In genomic region chr6:87669894-87670588, GRCm38 (mm10) we compare ENCODE assay signal across 8 mouse cellular contexts. TPM values are rescaled to one million over a fixed set of nuclear protein-coding genes. Genes with fewer than 3 reads are reported as not detected.
DNase-seq lines count a peak whose midpoint lies in the region; ATAC-seq and TF ChIP-seq lines count a peak whose summit lies in the region.

No protein-coding gene starts in this region.

- H3K4me1 ChIP-seq in liver, postnatal 0 days (ENCODE audit: insufficient read depth): peaks cover 13% of the 10 kb centered on the region
- peaks cover 28% of the 10 kb centered on the region for H3K4me1 ChIP-seq in neural tube, embryonic 15.5 days

- ATAC-seq in liver, postnatal 0 days: no peak
- no peak for ATAC-seq in neural tube, embryonic 15.5 days (ENCODE audit: low FRiP score)

- TF ChIP-seq POLR2A in brain, embryonic 14.5 days (IDR thresholded peaks at IDR 0.05; ENCODE audit: borderline replicate concordance, extremely low read depth, insufficient read depth, insufficient read length, poor library complexity, severe bottlenecking): no peak

- DNase-seq in right cerebral cortex, adult 2 months (ENCODE audit: low spot score in 2 of 2): peak; percentile 55 to 61
- DNase-seq in right cerebral cortex, postnatal 36 days (ENCODE audit: low spot score in 2 of 2): no peak
- peak; percentile 78 for DNase-seq in brain, embryonic 14.5 days (ENCODE audit: low read depth)
- DNase-seq in gastrocnemius, postnatal 10 days: peak; percentile 58
- peak; percentile 65 for DNase-seq in kidney, postnatal 14 days
- DNase-seq in liver, postnatal 0 days: peak; percentile 67
- no peak for DNase-seq in frontal cortex, postnatal 10 days (ENCODE audit: low spot score in 2 of 2)

- H3K4me3 ChIP-seq in liver, postnatal 0 days (ENCODE audit: low read depth, low read length): peak overlapping the region; percentile 76; the same call in 1 of the 2 replicates
- no peak overlapping the region for H3K4me3 ChIP-seq in neural tube, embryonic 15.5 days (replicated peaks)

- H3K9ac ChIP-seq in liver, postnatal 0 days (replicated peaks): no peak overlapping the region
- H3K9ac ChIP-seq in neural tube, embryonic 15.5 days (replicated peaks): no peak overlapping the region

- 36% methylated on average over 7 of the region's 7 CpGs for WGBS in liver, postnatal 0 days (ENCODE audit: insufficient replicate concordance)
- 26% methylated on average over 7 of the region's 7 CpGs for WGBS in neural tube, embryonic 15.5 days

- no peaks in the 10 kb centered on the region; the same call in 1 of the 2 replicates for H3K36me3 ChIP-seq in liver, postnatal 0 days (replicated peaks; ENCODE audit: insufficient read depth, low read length)
- H3K36me3 ChIP-seq in neural tube, embryonic 15.5 days: no peaks in the 10 kb centered on the region; the same call in 1 of the 2 replicates

- no peaks in the 10 kb centered on the region for H3K9me3 ChIP-seq in liver, postnatal 0 days (ENCODE audit: low read length)
- H3K9me3 ChIP-seq in neural tube, embryonic 15.5 days (replicated peaks): no peaks in the 10 kb centered on the region

- no peak overlapping the region for H3K27ac ChIP-seq in liver, postnatal 0 days (ENCODE audit: low read depth)
- no peak overlapping the region for H3K27ac ChIP-seq in neural tube, embryonic 15.5 days (replicated peaks)

- H3K27me3 ChIP-seq in liver, postnatal 0 days (ENCODE audit: insufficient read depth, low read length): no peaks in the 10 kb centered on the region
- no peaks in the 10 kb centered on the region for H3K27me3 ChIP-seq in neural tube, embryonic 15.5 days (replicated peaks)

- TF ChIP-seq CTCF in brain, embryonic 14.5 days (IDR thresholded peaks at IDR 0.05; ENCODE audit: borderline replicate concordance, extremely low read depth, insufficient read depth, insufficient read length): peak; percentile 49; the same call in 1 of the 2 replicates
- peak; percentile 78 for TF ChIP-seq CTCF in liver, postnatal 0 days (IDR thresholded peaks at IDR 0.05; ENCODE audit: low read depth)

- no peak; the same call in 1 of the 2 replicates for TF ChIP-seq EP300 in liver, postnatal 0 days (IDR thresholded peaks at IDR 0.05; ENCODE audit: low read depth)

- H3K4me2 ChIP-seq in liver, postnatal 0 days (ENCODE audit: low read depth, low read length): peak overlapping the region; percentile 88
- peak overlapping the region; percentile 22 for H3K4me2 ChIP-seq in neural tube, embryonic 15.5 days

RNA-seq across cellular contexts. Expression of gene Aplf, which starts 2.0 kb away (rescaled TPM):
- polyA plus RNA-seq in brain, embryonic 14.5 days (2012; rRNA removed): 6.4 and 7.2 TPM in 2 replicates
- total RNA-seq in gastrocnemius, postnatal 10 days (2021): 1 to 10 TPM; 3.2 to 3.9 TPM
- 5.5 and 7.1 TPM in 2 replicates for polyA plus RNA-seq in liver, postnatal 0 days (2015; fragmentation: Nextera tagmentation; extraction: Ambion mirVana)
- polyA plus RNA-seq in neural tube, embryonic 15.5 days (2015; fragmentation: Nextera tagmentation; extraction: Ambion mirVana): 9.0 and 10.7 TPM in 2 replicates

Comparison
In these comparisons a context has a peak if more than half of its experiments do, and no peak if none do; other contexts are left out.
1. DNase-seq: peak in right cerebral cortex, adult 2 months (2 of 2), brain, embryonic 14.5 days (single experiment), gastrocnemius, postnatal 10 days (single experiment), kidney, postnatal 14 days (single experiment) and liver, postnatal 0 days (single experiment); none in right cerebral cortex, postnatal 36 days (0 of 2) and frontal cortex, postnatal 10 days (0 of 2).